Mouse (Mus musculus): ENCODE measurements around the gene Satl1. TPM values are rescaled to one million over a fixed set of nuclear protein-coding genes. Genes with fewer than 3 reads are reported as not detected.

Gene Satl1
- not detected for total RNA-seq (2023)

GRCm38 (mm10) chrX:112406679-112407078 is at the start of gene Satl1:
Gene Satl1 (minus strand): TSS chrX:112406779.

Other genes starting within 250 kb of the Satl1 start
- not detected for gene 4933403O08Rik, start 167.7 kb downstream of the Satl1 start, total RNA-seq (2023)
- gene Apool, start 95.4 kb downstream of the Satl1 start, total RNA-seq (2023) = 10 to 100 TPM; 14.4 to 17.8 TPM
- not detected for gene 2010106E10Rik, start 88.5 kb upstream of the Satl1 start, total RNA-seq (2023)
- not detected for gene Zfp711, start 193.7 kb upstream of the Satl1 start, total RNA-seq (2023)

Data from B cell, adult 67 days (primary cell).